Mouse (Mus musculus) heart, adult 2 months (tissue): ENCODE results near the gene Lypla2.

ENCODE experiments used
- CTCF ChIP-seq: fragments of 200-600 bp; IDR thresholded peaks from 2 replicates; pipeline ENCODE4 v1.8.1; 2022; ENCODE audit warnings: antibody characterized with exemption, mild to moderate bottlenecking, moderate library complexity
- EP300 ChIP-seq: fragments of 200-500 bp; IDR thresholded peaks from 2 replicates; pipeline ENCODE4 v1.6.1; 2011; ENCODE audit warnings: low read depth, low read length, control low read depth; ENCODE audit not compliant: insufficient read depth
- POLR2A ChIP-seq: fragments of 200-500 bp; IDR thresholded peaks from 2 replicates; pipeline ENCODE4 v1.6.1; 2011; ENCODE audit warnings: mild to moderate bottlenecking, low read depth, low read length, control low read depth; ENCODE audit not compliant: insufficient read depth

GRCm38 (mm10) chr4:135987714-135988113, 15.3 kb upstream of the Lypla2 start:
- TF ChIP-seq CTCF (no peak), EP300 (no peak), POLR2A (no peak)
